Mouse (Mus musculus) kidney, postnatal 0 days (tissue): ENCODE measurements around the gene Ttc28. TPM values are rescaled to one million over a fixed set of nuclear protein-coding genes. Genes with fewer than 3 reads are reported as not detected.

ENCODE experiments used
- ATAC-seq: fragments of 200-750 bp; cut with Nextera tagmentation; replicated peaks from 2 replicates; pipeline ENCODE4 v1.8.0; 2017; ENCODE audit warnings: low read depth, moderate number of reproducible peaks, moderate TSS enrichment, moderate library complexity; ENCODE audit not compliant: low FRiP score
- DNase-seq: peaks from one replicate; pipeline ENCODE4 v3.0.0-alpha.2; 2016; ENCODE audit warnings: low spot score
- H3K27ac ChIP-seq: fragments of 300-500 bp; sonication (generic); 2 replicates; pipeline ENCODE4 v1.5.1; 2014; ENCODE audit warnings: mild to moderate bottlenecking
- H3K27me3 ChIP-seq: fragments of 300-500 bp; sonication (generic); 2 replicates; pipeline ENCODE4 v1.6.1; 2014; ENCODE audit warnings: low read length, mixed read lengths; ENCODE audit not compliant: insufficient read depth
- H3K36me3 ChIP-seq: fragments of 300-500 bp; sonication (generic); 2 replicates; pipeline ENCODE4 v1.6.1; 2014; ENCODE audit warnings: low read length, mixed read lengths; ENCODE audit not compliant: insufficient read depth
- H3K4me1 ChIP-seq: fragments of 300-500 bp; sonication (generic); replicated peaks from 2 replicates; pipeline ENCODE4 v1.6.1; 2014; ENCODE audit warnings: antibody characterized with exemption, low read length, mixed read lengths; ENCODE audit not compliant: insufficient read depth
- H3K4me2 ChIP-seq: fragments of 300-500 bp; sonication (generic); 2 replicates; pipeline ENCODE4 v1.6.1; 2014; ENCODE audit warnings: mild to moderate bottlenecking, low read length, moderate library complexity, mixed read lengths
- H3K4me3 ChIP-seq: fragments of 300-500 bp; sonication (generic); replicated peaks from 2 replicates; pipeline ENCODE4 v1.5.1; 2014; ENCODE audit warnings: low read depth, low read length
- H3K9ac ChIP-seq: fragments of 300-500 bp; sonication (generic); 2 replicates; pipeline ENCODE4 v1.6.1; 2014; ENCODE audit warnings: low read depth, low read length
- H3K9me3 ChIP-seq: fragments of 300-500 bp; sonication (generic); replicated peaks from 2 replicates; pipeline ENCODE4 v1.6.1; 2016; ENCODE audit warnings: low read length, inconsistent platforms, mixed read lengths
- CTCF ChIP-seq: IDR thresholded peaks from 2 replicates; pipeline ENCODE4 v1.5.1; 2016; ENCODE audit warnings: antibody characterized with exemption, low read depth, mild to moderate bottlenecking, moderate library complexity
- WGBS: fragments of 180-500 bp; shearing (Covaris S2); extraction: QIAGEN DNeasy Blood & Tissue Kit; methylation state at CpG from one replicate; pipeline ENCODE4 v1.1.7; 2014; 5-methylcytosine and 5-hydroxymethylcytosine counted together
- polyA plus RNA-seq: library from polyadenylated mRNA; unstranded; fragments of >200 nt; fragmentation: Nextera tagmentation; extraction: Ambion mirVana; gene quantifications from 2 replicates; pipeline ENCODE4 v1.2.1, GENCODE M21; 2015

The Ttc28 gene
- polyA plus RNA-seq, 1 experiment from 2014 or later, result 8.1 TPM

GRCm38 (mm10) chr5:111011271-111011670 is 131.7 kb downstream of the Ttc28 start:
- no peak overlapping the region for H3K9ac ChIP-seq
- peak overlapping the region; percentile 19; the same call in 1 of the 2 replicates for H3K27ac ChIP-seq
- H3K36me3 ChIP-seq, result no peaks in the 10 kb centered on the region
- peak; percentile 66 for TF ChIP-seq CTCF
- no peaks in the 10 kb centered on the region for H3K9me3 ChIP-seq
- 5% methylated on average over 8 of the region's 8 CpGs for WGBS
- H3K4me3 ChIP-seq, result no peak overlapping the region
- ATAC-seq (peak; percentile 86), DNase-seq (peak; percentile 88)
- H3K4me1 ChIP-seq, result peaks cover 10% of the 10 kb centered on the region
- peak overlapping the region; percentile 30; the same call in 1 of the 2 replicates for H3K4me2 ChIP-seq
- no peaks in the 10 kb centered on the region for H3K27me3 ChIP-seq

- no peaks in the 10 kb centered on the region for H3K27me3 ChIP-seq
- H3K4me1 ChIP-seq, result peaks cover 10% of the 10 kb centered on the region
- ATAC-seq (no peak), DNase-seq (no peak)
- whole genome bisulfite sequencing, result 56% methylated on average over 11 of the region's 11 CpGs
- H3K36me3 ChIP-seq, result no peaks in the 10 kb centered on the region
- H3K4me3 ChIP-seq, result no peak overlapping the region
- H3K27ac ChIP-seq, result 0 out of 2 replicates have a peak overlapping the region, but pooled peaks have one; percentile 19
- no peak overlapping the region for H3K4me2 ChIP-seq
- no peaks in the 10 kb centered on the region for H3K9me3 ChIP-seq
- no peak overlapping the region for H3K9ac ChIP-seq
- no peak for TF ChIP-seq CTCF
Measured at GRCm38 (mm10) chr5:111012064-111012463, 132.5 kb downstream of the Ttc28 start.

DNA sequence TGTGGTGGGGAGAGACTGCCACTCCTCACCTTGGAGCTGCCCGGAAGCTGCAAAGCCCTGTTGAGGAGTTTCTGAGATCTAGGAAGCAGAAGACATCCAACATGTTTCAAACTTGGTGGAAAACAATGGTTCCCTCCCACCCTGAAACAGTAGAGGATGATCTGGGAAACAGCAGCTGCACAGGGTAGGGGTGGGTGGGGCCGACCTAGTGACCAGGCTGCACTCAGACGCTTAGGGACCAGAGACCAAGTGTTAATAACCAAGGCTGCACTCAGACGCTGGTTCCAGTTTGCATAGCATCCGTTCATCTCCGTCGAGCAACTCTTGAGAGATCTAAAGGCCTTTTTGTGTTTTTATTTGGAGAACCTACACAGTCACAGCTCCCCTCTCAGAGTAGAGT is 133.0 kb downstream of the Ttc28 start:
- H3K4me2 ChIP-seq, result no peak overlapping the region
- H3K4me3 ChIP-seq, result no peak overlapping the region
- 31% methylated on average over 7 of the region's 7 CpGs for WGBS
- no peak overlapping the region for H3K9ac ChIP-seq
- DNase-seq (no peak), ATAC-seq (no peak)
- no peaks in the 10 kb centered on the region for H3K36me3 ChIP-seq
- H3K27ac ChIP-seq, result no peak overlapping the region
- H3K27me3 ChIP-seq, result no peaks in the 10 kb centered on the region
- no peaks in the 10 kb centered on the region for H3K9me3 ChIP-seq
- TF ChIP-seq CTCF, result no peak
- H3K4me1 ChIP-seq, result peaks cover 10% of the 10 kb centered on the region

- Histone ChIP-seq H3K4me1 (peaks cover 10% of the 10 kb centered on the region), H3K36me3 (no peaks in the 10 kb centered on the region), H3K9me3 (no peaks in the 10 kb centered on the region), H3K27ac (no peak overlapping the region), H3K4me2 (no peak overlapping the region), H3K9ac (no peak overlapping the region), H3K4me3 (no peak overlapping the region), H3K27me3 (no peaks in the 10 kb centered on the region)
- no peak for ATAC-seq
- no peak for DNase-seq
- TF ChIP-seq CTCF, result no peak
- 67% methylated on average over 4 of the region's 4 CpGs for WGBS
Measured at GRCm38 (mm10) chr5:111014960-111015359, 135.4 kb downstream of the Ttc28 start.

DNA sequence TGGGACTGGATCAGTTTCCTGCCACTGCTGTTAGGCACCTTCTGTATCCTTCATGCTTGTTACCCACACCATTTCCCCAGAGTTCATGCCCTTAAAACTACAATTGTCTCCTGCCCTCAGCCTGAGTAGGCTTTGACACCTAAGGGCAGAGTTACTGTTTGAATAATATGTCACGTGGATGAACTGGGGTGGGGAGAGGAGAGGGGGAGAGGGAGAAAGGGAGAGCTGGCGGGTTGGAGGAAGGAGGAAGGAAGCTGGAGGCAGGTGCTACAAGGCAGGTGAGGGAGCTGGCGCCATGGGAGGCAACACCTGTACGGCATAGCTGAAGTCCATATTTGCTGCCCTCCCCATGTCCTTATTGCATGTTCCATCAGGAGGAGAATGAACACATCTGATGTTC is 137.7 kb downstream of the Ttc28 start:
- DNase-seq, result no peak

DNA sequence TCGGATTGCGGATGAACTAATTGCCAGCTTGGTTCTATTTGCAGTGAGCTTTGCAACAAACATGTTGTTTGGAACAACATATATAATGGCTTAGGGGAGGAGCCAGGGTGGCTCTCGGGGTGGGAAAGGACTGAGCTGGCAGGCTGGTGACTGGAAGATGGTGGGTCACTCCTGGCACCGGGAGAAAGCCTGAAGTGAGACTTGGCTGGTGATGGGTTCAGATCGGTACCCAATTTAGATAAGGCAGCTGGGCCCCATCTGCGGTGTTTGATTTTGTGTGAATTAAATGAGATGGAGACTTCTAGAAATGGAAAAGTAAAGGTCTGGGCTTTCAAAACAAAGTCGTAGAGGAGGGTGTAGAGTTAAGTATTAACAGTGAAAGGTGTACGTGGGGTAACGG is 142.7 kb downstream of the Ttc28 start:
- H3K4me1 ChIP-seq, result 0 out of 2 replicates have a peak, but pooled peaks cover 14% of the 10 kb centered on the region
- no peaks in the 10 kb centered on the region for H3K27me3 ChIP-seq
- no peak for DNase-seq
- no peak overlapping the region for H3K4me2 ChIP-seq
- no peak overlapping the region for H3K9ac ChIP-seq
- no peaks in the 10 kb centered on the region for H3K36me3 ChIP-seq
- no peak overlapping the region for H3K4me3 ChIP-seq
- no peaks in the 10 kb centered on the region for H3K9me3 ChIP-seq
- no peak for ATAC-seq
- TF ChIP-seq CTCF, result no peak
- no peak overlapping the region for H3K27ac ChIP-seq
- WGBS, result 82% methylated on average over 9 of the region's 9 CpGs

More for the DNA sequence above, 137.7 kb downstream of the Ttc28 start:
- H3K9me3 ChIP-seq, result no peaks in the 10 kb centered on the region
- no peaks in the 10 kb centered on the region for H3K27me3 ChIP-seq
- no peak for TF ChIP-seq CTCF
- WGBS, result 38% methylated on average over 4 of the region's 4 CpGs
- no peak overlapping the region for H3K4me2 ChIP-seq
- H3K27ac ChIP-seq, result no peak overlapping the region
- no peaks in the 10 kb centered on the region for H3K36me3 ChIP-seq
- H3K4me3 ChIP-seq, result no peak overlapping the region
- ATAC-seq, result no peak
- H3K4me1 ChIP-seq, result 0 out of 2 replicates have a peak, but pooled peaks cover 3% of the 10 kb centered on the region
- H3K9ac ChIP-seq, result no peak overlapping the region

GRCm38 (mm10) chr5:111022940-111023339 is 143.3 kb downstream of the Ttc28 start:
- Histone ChIP-seq H3K36me3 (no peaks in the 10 kb centered on the region), H3K4me1 (0 out of 2 replicates have a peak, but pooled peaks cover 14% of the 10 kb centered on the region), H3K4me3 (no peak overlapping the region), H3K4me2 (no peak overlapping the region), H3K9me3 (no peaks in the 10 kb centered on the region), H3K27ac (no peak overlapping the region), H3K27me3 (no peaks in the 10 kb centered on the region), H3K9ac (no peak overlapping the region)
- ATAC-seq (no peak), DNase-seq (no peak)
- no peak for TF ChIP-seq CTCF
- 72% methylated on average over 1 of the region's 1 CpGs for WGBS
